Mouse (Mus musculus): ENCODE data around the gene Tuba1b. TPM values are rescaled to one million over a fixed set of nuclear protein-coding genes. Genes with fewer than 3 reads are reported as not detected.
"Not testable (repeated sequence)": the region's sequence is repeated elsewhere in the genome, so short reads cannot be mapped to it uniquely, and the experiment has no call there.

Gene Tuba1b
- polyA plus RNA-seq, 1 experiment from 2014 or later, result 1,523 TPM

DNA sequence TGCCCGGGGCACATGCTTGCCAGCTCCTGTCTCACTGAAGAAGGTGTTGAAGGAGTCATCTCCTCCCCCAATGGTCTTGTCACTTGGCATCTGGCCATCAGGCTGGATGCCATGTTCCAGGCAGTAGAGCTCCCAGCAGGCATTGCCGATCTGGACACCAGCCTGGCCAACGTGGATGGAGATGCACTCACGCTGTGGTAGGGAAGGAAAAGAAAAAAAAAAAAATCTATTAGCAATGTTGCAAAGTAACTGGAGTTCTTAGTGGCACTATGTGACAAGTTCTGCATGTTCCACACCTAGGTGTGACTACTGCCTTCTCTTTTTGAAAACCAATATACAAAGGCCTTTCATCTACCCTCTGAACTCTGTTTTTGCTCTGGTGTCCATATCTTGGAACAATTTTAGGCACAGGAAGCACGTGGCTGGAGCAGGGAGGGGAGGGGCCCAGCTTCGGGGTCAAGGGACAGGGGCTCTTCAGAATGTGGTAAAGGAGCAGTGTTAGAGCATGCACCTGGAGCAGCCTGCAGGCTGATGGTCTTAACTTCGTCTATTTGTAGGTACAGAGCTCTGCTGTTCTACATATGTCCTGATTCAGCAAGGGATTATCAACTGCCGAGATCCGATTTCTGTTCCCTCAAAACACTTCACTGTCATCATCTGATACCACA is 1.2 kb downstream of the Tuba1b start:
- 12% methylated on average over 8 of the region's 9 CpGs for WGBS
- Histone ChIP-seq H3K9ac (ENCODE audit: low read depth, low read length) (peak overlapping the region; percentile 93), H3K4me3 (ENCODE audit: low read depth, low read length) (peak overlapping the region; percentile 77), H3K27ac (replicated peaks; ENCODE audit: low read depth, low read length) (peak overlapping the region; percentile 98), H3K4me2 (ENCODE audit: low read depth, low read length) (peak overlapping the region; percentile 98)
- DNase-seq (ENCODE audit: low spot score); ATAC-seq (ENCODE audit: low read depth); H3K36me3 ChIP-seq (ENCODE audit: control insufficient read depth, insufficient read depth, low read length); H3K27me3 ChIP-seq (replicated peaks; ENCODE audit: control insufficient read depth, insufficient read depth, low read length); H3K4me1 ChIP-seq (ENCODE audit: control insufficient read depth, insufficient read depth, low read length); H3K9me3 ChIP-seq (ENCODE audit: control insufficient read depth, low read length): not testable (repeated sequence)

GRCm38 (mm10) chr15:98930998-98931397 is 3.4 kb downstream of the Tuba1b start:
- no peak for ATAC-seq (ENCODE audit: low read depth)
- Histone ChIP-seq H3K27me3 (replicated peaks; ENCODE audit: control insufficient read depth, insufficient read depth, low read length) (no peaks in the 10 kb centered on the region), H3K4me1 (ENCODE audit: control insufficient read depth, insufficient read depth, low read length) (peaks cover 10% of the 10 kb centered on the region), H3K9me3 (ENCODE audit: control insufficient read depth, low read length) (no peaks in the 10 kb centered on the region), H3K9ac (ENCODE audit: low read depth, low read length) (no peak overlapping the region), H3K4me2 (ENCODE audit: low read depth, low read length) (no peak overlapping the region), H3K4me3 (ENCODE audit: low read depth, low read length) (no peak overlapping the region), H3K36me3 (ENCODE audit: control insufficient read depth, insufficient read depth, low read length) (peaks cover 9% of the 10 kb centered on the region), H3K27ac (replicated peaks; ENCODE audit: low read depth, low read length) (no peak overlapping the region)
- DNase-seq (ENCODE audit: low spot score), result no peak
- WGBS, result 80% methylated on average over 3 of the region's 3 CpGs

GRCm38 (mm10) chr15:98930017-98930734 is 4.2 kb downstream of the Tuba1b start:
- Histone ChIP-seq H3K27ac (replicated peaks; ENCODE audit: low read depth, low read length) (no peak overlapping the region), H3K4me3 (ENCODE audit: low read depth, low read length) (no peak overlapping the region), H3K36me3 (ENCODE audit: control insufficient read depth, insufficient read depth, low read length) (peaks cover 9% of the 10 kb centered on the region), H3K27me3 (replicated peaks; ENCODE audit: control insufficient read depth, insufficient read depth, low read length) (no peaks in the 10 kb centered on the region), H3K4me2 (ENCODE audit: low read depth, low read length) (no peak overlapping the region), H3K9ac (ENCODE audit: low read depth, low read length) (no peak overlapping the region), H3K9me3 (ENCODE audit: control insufficient read depth, low read length) (no peaks in the 10 kb centered on the region), H3K4me1 (ENCODE audit: control insufficient read depth, insufficient read depth, low read length) (peaks cover 1% of the 10 kb centered on the region)
- no peak for DNase-seq (ENCODE audit: low spot score)
- 51% methylated on average over 8 of the region's 8 CpGs for WGBS
- no peak for ATAC-seq (ENCODE audit: low read depth)

GRCm38 (mm10) chr15:98928598-98929240 is 5.6 kb downstream of the Tuba1b start:
- no peak overlapping the region for H3K9ac ChIP-seq (ENCODE audit: low read depth, low read length)
- ATAC-seq (ENCODE audit: low read depth), result peak; percentile 66
- 0 out of 2 replicates have a peak overlapping the region, but pooled peaks have one; percentile 25 for H3K27ac ChIP-seq (replicated peaks; ENCODE audit: low read depth, low read length)
- H3K36me3 ChIP-seq (ENCODE audit: control insufficient read depth, insufficient read depth, low read length), result peaks cover 9% of the 10 kb centered on the region
- DNase-seq (ENCODE audit: low spot score), result peak; percentile 92
- H3K4me3 ChIP-seq (ENCODE audit: low read depth, low read length), result no peak overlapping the region
- no peaks in the 10 kb centered on the region for H3K27me3 ChIP-seq (replicated peaks; ENCODE audit: control insufficient read depth, insufficient read depth, low read length)
- no peaks in the 10 kb centered on the region for H3K4me1 ChIP-seq (ENCODE audit: control insufficient read depth, insufficient read depth, low read length)
- 0 out of 2 replicates have a peak overlapping the region, but pooled peaks have one; percentile 7 for H3K4me2 ChIP-seq (ENCODE audit: low read depth, low read length)
- H3K9me3 ChIP-seq (ENCODE audit: control insufficient read depth, low read length), result no peaks in the 10 kb centered on the region
- 10% methylated on average over 13 of the region's 13 CpGs for WGBS

GRCm38 (mm10) chr15:98927566-98927965 is 6.8 kb downstream of the Tuba1b start:
- Histone ChIP-seq H3K4me1 (ENCODE audit: control insufficient read depth, insufficient read depth, low read length) (no peaks in the 10 kb centered on the region), H3K4me2 (ENCODE audit: low read depth, low read length) (no peak overlapping the region), H3K36me3 (ENCODE audit: control insufficient read depth, insufficient read depth, low read length) (peaks cover 9% of the 10 kb centered on the region), H3K4me3 (ENCODE audit: low read depth, low read length) (no peak overlapping the region), H3K27ac (replicated peaks; ENCODE audit: low read depth, low read length) (no peak overlapping the region), H3K27me3 (replicated peaks; ENCODE audit: control insufficient read depth, insufficient read depth, low read length) (no peaks in the 10 kb centered on the region), H3K9me3 (ENCODE audit: control insufficient read depth, low read length) (no peaks in the 10 kb centered on the region), H3K9ac (ENCODE audit: low read depth, low read length) (no peak overlapping the region)
- ATAC-seq (ENCODE audit: low read depth) (no peak), DNase-seq (ENCODE audit: low spot score) (no peak)
- WGBS, result 82% methylated on average over 5 of the region's 5 CpGs

DNA sequence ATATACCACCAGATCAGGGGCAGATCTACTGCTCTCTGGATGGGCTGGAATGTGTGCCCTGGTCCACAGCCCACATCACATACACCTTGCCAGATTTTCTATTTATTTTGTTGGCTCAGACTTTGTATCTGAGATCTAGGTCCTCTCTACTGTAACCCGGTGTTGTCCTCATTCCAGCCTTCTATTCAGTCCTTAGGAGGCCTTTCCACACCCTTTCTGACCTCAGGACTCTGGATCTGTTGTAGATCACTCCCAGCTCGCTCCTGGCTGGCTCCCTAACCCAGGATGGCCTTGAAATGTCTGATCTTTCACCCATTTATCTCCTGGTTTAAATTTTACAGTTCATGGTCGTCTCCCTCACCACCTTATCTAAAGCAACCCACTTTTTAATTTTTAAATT is 9.7 kb downstream of the Tuba1b start:
- Histone ChIP-seq H3K36me3 (ENCODE audit: control insufficient read depth, insufficient read depth, low read length) (no peaks in the 10 kb centered on the region), H3K9ac (ENCODE audit: low read depth, low read length) (no peak overlapping the region), H3K4me2 (ENCODE audit: low read depth, low read length) (no peak overlapping the region), H3K27ac (replicated peaks; ENCODE audit: low read depth, low read length) (no peak overlapping the region), H3K4me1 (ENCODE audit: control insufficient read depth, insufficient read depth, low read length) (no peaks in the 10 kb centered on the region), H3K4me3 (ENCODE audit: low read depth, low read length) (no peak overlapping the region), H3K27me3 (replicated peaks; ENCODE audit: control insufficient read depth, insufficient read depth, low read length) (no peaks in the 10 kb centered on the region), H3K9me3 (ENCODE audit: control insufficient read depth, low read length) (no peaks in the 10 kb centered on the region)
- ATAC-seq (ENCODE audit: low read depth), result no peak
- no peak for DNase-seq (ENCODE audit: low spot score)
- WGBS, result 75% methylated on average over 3 of the region's 3 CpGs

DNA sequence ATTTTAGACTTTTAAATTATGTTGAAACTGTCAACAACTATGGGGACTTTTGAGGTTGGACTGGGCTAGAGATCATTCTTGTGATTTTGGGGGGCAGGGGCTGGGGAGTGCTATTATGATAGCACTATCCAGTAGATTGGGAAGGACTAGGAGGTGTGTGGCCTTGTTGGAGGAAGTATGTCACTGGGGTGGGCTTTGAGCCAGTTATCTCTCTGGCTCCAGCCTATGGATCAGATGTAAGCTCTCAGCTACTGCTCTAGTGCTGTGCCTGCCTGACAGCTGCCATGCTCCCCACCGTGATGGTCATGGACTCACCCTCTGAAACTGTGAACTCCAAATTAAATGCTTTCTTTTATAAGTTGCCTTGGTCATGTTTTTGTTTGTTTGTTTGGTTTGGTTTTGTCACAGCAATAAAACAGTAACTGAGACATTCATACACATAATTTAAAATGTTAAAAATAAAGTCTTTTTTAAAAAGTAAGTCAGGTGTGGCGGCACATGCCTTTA is 11.3 kb downstream of the Tuba1b start:
- Histone ChIP-seq H3K27me3 (replicated peaks; ENCODE audit: control insufficient read depth, insufficient read depth, low read length) (no peaks in the 10 kb centered on the region), H3K9ac (ENCODE audit: low read depth, low read length) (no peak overlapping the region), H3K9me3 (ENCODE audit: control insufficient read depth, low read length) (no peaks in the 10 kb centered on the region), H3K4me1 (ENCODE audit: control insufficient read depth, insufficient read depth, low read length) (no peaks in the 10 kb centered on the region), H3K4me3 (ENCODE audit: low read depth, low read length) (no peak overlapping the region), H3K4me2 (ENCODE audit: low read depth, low read length) (no peak overlapping the region), H3K36me3 (ENCODE audit: control insufficient read depth, insufficient read depth, low read length) (no peaks in the 10 kb centered on the region), H3K27ac (replicated peaks; ENCODE audit: low read depth, low read length) (no peak overlapping the region)
- DNase-seq (ENCODE audit: low spot score), result no peak
- WGBS, result 89% methylated on average over 2 of the region's 2 CpGs
- no peak for ATAC-seq (ENCODE audit: low read depth)

- no peaks in the 10 kb centered on the region for H3K9me3 ChIP-seq (ENCODE audit: control insufficient read depth, low read length)
- no peak overlapping the region for H3K4me2 ChIP-seq (ENCODE audit: low read depth, low read length)
- DNase-seq (ENCODE audit: low spot score) (no peak), ATAC-seq (ENCODE audit: low read depth) (no peak)
- no peak overlapping the region for H3K4me3 ChIP-seq (ENCODE audit: low read depth, low read length)
- 59% methylated on average over 3 of the region's 3 CpGs for WGBS
- no peaks in the 10 kb centered on the region for H3K36me3 ChIP-seq (ENCODE audit: control insufficient read depth, insufficient read depth, low read length)
- no peaks in the 10 kb centered on the region for H3K27me3 ChIP-seq (replicated peaks; ENCODE audit: control insufficient read depth, insufficient read depth, low read length)
- no peaks in the 10 kb centered on the region for H3K4me1 ChIP-seq (ENCODE audit: control insufficient read depth, insufficient read depth, low read length)
- no peak overlapping the region for H3K27ac ChIP-seq (replicated peaks; ENCODE audit: low read depth, low read length)
- no peak overlapping the region for H3K9ac ChIP-seq (ENCODE audit: low read depth, low read length)
These were observed 11.8 kb downstream of the Tuba1b start for GRCm38 (mm10) chr15:98922581-98922980.
